Mouse (Mus musculus) inflammation-experienced regulatory T-cells, adult 6 months (primary cell): Measurements from ENCODE around the gene Anpep. TPM values are rescaled to one million over a fixed set of nuclear protein-coding genes. Genes with fewer than 3 reads are reported as not detected.

Source experiments
- ATAC-seq: one replicate; pipeline ENCODE4 v1.8.0; 2017
- polyA plus RNA-seq, 3 experiments: library from polyadenylated mRNA; unstranded; fragments of 100-300 nt; shearing (Covaris generic); gene quantifications; one replicate each; pipeline ENCODE4 v1.2.1; 2017

Anpep gene
- under 1 TPM in 1 of 3 experiments, not detected in 2; 0.63 TPM for polyA plus RNA-seq

- no peak for ATAC-seq
Measured at GRCm38 (mm10) chr7:79860811-79861210, at the start of gene Anpep. Gene Anpep, minus strand, starts transcription at chr7:79861059.

GRCm38 (mm10) chr7:79907356-79907755 is 46.5 kb upstream of the Anpep start:
- ATAC-seq: no peak

- no peak for ATAC-seq
Measured at GRCm38 (mm10) chr7:79906914-79907313, 46.1 kb upstream of the Anpep start.

GRCm38 (mm10) chr7:79905193-79905592 is 44.3 kb upstream of the Anpep start:
- no peak for ATAC-seq

GRCm38 (mm10) chr7:79903160-79903792 is 42.4 kb upstream of the Anpep start:
- no peak for ATAC-seq

GRCm38 (mm10) chr7:79900753-79901152 is 39.9 kb upstream of the Anpep start:
- ATAC-seq: no peak

GRCm38 (mm10) chr7:79895225-79895624 is 34.4 kb upstream of the Anpep start:
- no peak for ATAC-seq

GRCm38 (mm10) chr7:79894790-79895189 is 33.9 kb upstream of the Anpep start:
- ATAC-seq: no peak

GRCm38 (mm10) chr7:79892576-79893428 is 31.9 kb upstream of the Anpep start:
- no peak for ATAC-seq

- ATAC-seq: no peak
Measured at GRCm38 (mm10) chr7:79890436-79891221, 29.8 kb upstream of the Anpep start.

GRCm38 (mm10) chr7:79888603-79889002 is 27.7 kb upstream of the Anpep start:
- ATAC-seq: no peak

- no peak for ATAC-seq
Measured at GRCm38 (mm10) chr7:79883613-79884334, 22.9 kb upstream of the Anpep start.

GRCm38 (mm10) chr7:79881901-79882300 is 21.0 kb upstream of the Anpep start:
- no peak for ATAC-seq

- ATAC-seq: no peak
Measured at GRCm38 (mm10) chr7:79880998-79881397, 20.1 kb upstream of the Anpep start.

GRCm38 (mm10) chr7:79880033-79880432 is 19.2 kb upstream of the Anpep start:
- ATAC-seq: no peak

- ATAC-seq: no peak
Measured at GRCm38 (mm10) chr7:79878455-79879025, 17.7 kb upstream of the Anpep start.

GRCm38 (mm10) chr7:79873407-79873806 is 12.5 kb upstream of the Anpep start:
- no peak for ATAC-seq

- ATAC-seq: no peak
Measured at GRCm38 (mm10) chr7:79871797-79872345, 11.0 kb upstream of the Anpep start.

- no peak for ATAC-seq
Measured at GRCm38 (mm10) chr7:79869072-79869719, 8.3 kb upstream of the Anpep start.

- ATAC-seq: no peak
Measured at GRCm38 (mm10) chr7:79868475-79868874, 7.6 kb upstream of the Anpep start.

GRCm38 (mm10) chr7:79867861-79868260 is 7.0 kb upstream of the Anpep start:
- ATAC-seq: no peak
